Mouse (Mus musculus) T-helper 1 cell (primary cell): ENCODE measurements around the gene Dctpp1.

Experiments used
- in situ Hi-C: fragments of 300-600 bp; cut with MboI, MseI; formaldehyde crosslinking; loops from one replicate; pipeline ENCODE4 v1.15.1; 2025; ENCODE audit warnings: high pct_unique_total_duplicates

Gene Dctpp1

GRCm38 (mm10) chr7:127211014-127211745 lies 49.3 kb downstream of the Dctpp1 start:
- in situ Hi-C loops, result loop anchor here (25.0 kb wide), 1 partner anchor 1026 kb away; the partner anchor contains the start of genes 9130023H24Rik, Armc5 and Tgfb1i1

DNA sequence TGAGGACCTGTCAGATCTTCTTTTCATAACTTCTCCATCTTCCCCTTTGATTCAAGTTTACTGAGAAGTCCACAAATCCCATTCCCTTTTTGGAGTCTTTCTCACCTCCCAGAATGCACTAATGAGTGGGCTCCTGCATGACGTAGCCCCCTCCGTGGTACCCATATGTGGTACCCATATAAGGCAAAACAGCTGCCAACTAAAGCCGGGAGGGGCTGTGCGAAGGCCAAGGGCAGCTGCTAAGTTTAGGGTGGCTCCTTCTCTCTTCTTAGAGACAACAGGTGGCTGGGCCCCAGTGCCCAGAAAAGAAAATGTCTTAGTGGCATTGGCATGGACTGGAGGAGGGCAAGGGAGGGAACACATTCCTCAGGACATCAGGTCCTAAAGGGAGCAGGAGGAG lies 50.2 kb downstream of the Dctpp1 start:
- in situ Hi-C loops, result loop anchor here (25.0 kb wide), 1 partner anchor 1027 kb away; the partner anchor contains the start of genes 9130023H24Rik, Armc5 and Tgfb1i1

DNA sequence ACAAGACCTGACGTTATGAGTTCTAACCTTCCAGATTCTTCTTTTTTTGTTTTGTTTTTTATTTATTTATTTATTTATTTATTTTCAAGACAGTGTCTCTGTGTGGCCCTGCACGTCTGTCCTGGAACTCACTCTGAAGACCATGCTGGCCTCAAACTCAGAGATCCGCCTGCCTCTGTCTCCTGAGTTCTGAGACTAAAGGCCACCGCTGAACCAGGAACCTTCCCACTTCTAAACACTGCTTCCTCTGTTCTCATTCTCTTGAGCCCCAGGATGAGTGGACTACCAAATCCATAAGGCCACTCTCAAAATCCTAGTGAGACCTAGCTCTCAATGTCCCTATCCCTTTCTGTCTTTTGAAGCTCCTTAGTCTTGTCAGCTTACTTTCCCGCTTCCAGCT lies 50.7 kb downstream of the Dctpp1 start:
- in situ Hi-C loops, result loop anchor here (25.0 kb wide), 1 partner anchor 1027 kb away; the partner anchor contains the start of genes 9130023H24Rik, Armc5 and Tgfb1i1

DNA sequence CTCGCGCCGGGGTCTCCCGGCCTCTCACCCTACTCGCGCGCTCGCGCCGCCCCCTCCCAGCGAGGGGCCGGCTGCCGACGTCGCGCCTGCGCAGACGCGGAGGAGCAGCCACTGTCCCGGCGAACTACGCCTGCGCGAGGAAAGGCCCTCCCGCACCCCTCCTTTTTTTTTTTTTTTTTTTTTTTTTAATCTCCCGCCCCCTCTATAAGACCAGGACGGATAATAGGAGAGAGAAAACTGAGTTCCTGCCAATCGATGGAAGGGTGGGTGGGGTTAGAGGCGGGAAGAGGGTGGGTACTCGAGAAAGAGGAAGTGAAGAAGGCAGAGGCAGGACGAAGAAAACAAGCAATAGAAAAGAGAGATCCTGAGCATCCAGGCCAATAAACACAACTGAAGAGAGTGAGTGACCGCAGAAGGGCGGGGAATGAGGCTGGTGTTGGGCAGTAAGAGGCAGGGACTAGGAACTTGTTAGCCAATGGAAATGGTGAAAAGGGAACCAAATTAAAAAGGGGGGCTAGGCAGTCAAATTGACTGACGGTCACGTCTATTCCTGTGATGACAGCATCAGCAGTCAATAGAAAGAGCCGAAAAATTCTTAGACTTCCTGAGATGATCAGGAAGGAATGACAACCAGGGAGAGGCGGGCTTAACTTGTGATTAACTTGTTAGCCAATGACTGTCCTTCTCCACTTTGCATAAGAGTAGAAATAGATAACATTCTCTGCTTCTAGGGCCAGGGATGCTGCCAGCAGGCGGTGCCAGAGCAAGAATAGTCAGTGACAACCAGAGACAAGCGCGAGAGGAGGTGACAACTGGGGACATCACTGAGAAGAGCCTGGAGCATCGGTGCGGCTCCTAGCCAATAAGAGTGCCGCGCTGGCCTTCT lies 51.7 kb downstream of the Dctpp1 start, which contains the start of gene Mylpf:
TSS of gene Mylpf (plus strand) at position 338 of the 886 bp plus-strand sequence.
- in situ Hi-C loops, result loop anchor here (25.0 kb wide), 1 partner anchor 1029 kb away; the partner anchor contains the start of genes 9130023H24Rik, Armc5 and Tgfb1i1

GRCm38 (mm10) chr7:127208295-127208552 lies 52.3 kb downstream of the Dctpp1 start, which contains the start of gene Tbc1d10b:
Gene Tbc1d10b (minus strand): TSS chr7:127208468.
- in situ Hi-C loops, result loop anchor here (25.0 kb wide), 1 partner anchor 1029 kb away; the partner anchor contains the start of genes 9130023H24Rik, Armc5 and Tgfb1i1

DNA sequence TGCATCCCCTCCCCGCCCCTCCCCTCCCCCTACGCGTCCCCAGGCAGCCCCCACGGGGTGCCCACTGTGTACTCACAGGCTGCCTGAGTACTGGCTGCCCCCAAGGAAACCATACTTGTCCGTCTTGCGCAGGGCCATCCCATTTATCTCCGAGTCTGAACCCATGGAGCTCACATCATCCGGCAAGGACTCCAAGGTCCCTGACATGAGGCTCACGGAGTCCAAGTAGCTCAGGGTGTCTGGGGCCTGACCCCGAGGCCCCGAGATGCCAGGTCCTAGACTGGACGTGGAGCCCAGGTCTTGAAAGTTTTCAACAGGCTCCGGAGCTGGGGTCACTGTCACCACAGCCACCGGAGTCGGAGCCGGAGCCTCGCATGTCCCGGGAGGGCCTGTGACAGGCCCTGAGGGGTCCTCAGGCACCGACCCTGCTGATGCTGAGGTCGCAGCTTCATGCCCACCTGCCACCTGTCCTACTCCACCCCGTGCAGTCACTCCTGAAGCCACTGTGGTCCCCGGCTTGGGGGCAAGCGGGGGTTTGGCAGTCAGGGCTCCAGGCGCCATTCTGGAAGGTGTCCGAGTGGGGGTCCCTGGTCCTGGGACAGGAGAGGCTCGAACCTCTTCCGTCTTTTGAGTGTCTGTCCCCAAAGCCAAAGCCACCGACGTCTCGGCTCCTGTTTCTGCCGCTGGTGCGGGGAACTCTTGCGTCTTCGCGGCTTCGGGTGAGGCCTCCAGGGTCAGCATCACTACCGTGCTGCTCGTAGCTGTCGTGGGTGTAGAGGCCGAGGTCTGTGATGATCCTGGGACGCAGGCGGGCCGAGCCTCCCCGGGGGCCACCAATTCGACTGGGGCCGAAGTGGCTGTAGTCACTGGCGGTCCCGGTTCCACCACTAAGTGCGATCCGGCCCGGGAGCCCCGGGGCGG lies 52.9 kb downstream of the Dctpp1 start:
- in situ Hi-C loops, result loop anchor here (25.0 kb wide), 1 partner anchor 1030 kb away; the partner anchor contains the start of genes 9130023H24Rik, Armc5 and Tgfb1i1
